Mouse (Mus musculus) neural tube, embryonic 15.5 days (tissue): Measurements from ENCODE around the gene Srarp. TPM values are rescaled to one million over a fixed set of nuclear protein-coding genes. Genes with fewer than 3 reads are reported as not detected.

ENCODE experiments used
- ATAC-seq: fragments of 200-750 bp; cut with Nextera tagmentation; 2 replicates; pipeline ENCODE4 v1.8.0; 2017; ENCODE audit warnings: mild to moderate bottlenecking, moderate TSS enrichment, moderate library complexity; ENCODE audit not compliant: low FRiP score
- H3K27ac ChIP-seq: fragments of 300-500 bp; sonication (generic); replicated peaks from 2 replicates; pipeline ENCODE4 v1.5.1; 2015; ENCODE audit warnings: mild to moderate bottlenecking, inconsistent platforms
- H3K27me3 ChIP-seq: fragments of 300-500 bp; sonication (generic); replicated peaks from 2 replicates; pipeline ENCODE4 v1.6.1; 2015; ENCODE audit warnings: inconsistent platforms
- H3K36me3 ChIP-seq: fragments of 300-500 bp; sonication (generic); 2 replicates; pipeline ENCODE4 v1.6.1; 2015; ENCODE audit warnings: inconsistent platforms
- H3K4me1 ChIP-seq: fragments of 300-500 bp; sonication (generic); 2 replicates; pipeline ENCODE4 v1.6.1; 2015; ENCODE audit warnings: inconsistent platforms
- H3K4me2 ChIP-seq: fragments of 300-500 bp; sonication (generic); 2 replicates; pipeline ENCODE4 v1.6.1; 2015; ENCODE audit warnings: inconsistent platforms, mild to moderate bottlenecking, moderate library complexity
- H3K4me3 ChIP-seq: fragments of 300-500 bp; sonication (generic); replicated peaks from 2 replicates; pipeline ENCODE4 v1.5.1; 2015; ENCODE audit warnings: mild to moderate bottlenecking, inconsistent platforms
- H3K9ac ChIP-seq: fragments of 300-500 bp; sonication (generic); replicated peaks from 2 replicates; pipeline ENCODE4 v1.6.1; 2015; ENCODE audit warnings: mild to moderate bottlenecking, inconsistent platforms
- H3K9me3 ChIP-seq: fragments of 300-500 bp; sonication (generic); replicated peaks from 2 replicates; pipeline ENCODE4 v1.6.1; 2016; ENCODE audit warnings: inconsistent platforms
- WGBS: fragments of 180-500 bp; shearing (Covaris S2); methylation state at CpG from one replicate; pipeline ENCODE4 v1.1.7; 2015; ENCODE audit warnings: mixed read lengths; 5-methylcytosine and 5-hydroxymethylcytosine counted together
- polyA plus RNA-seq: library from polyadenylated mRNA; unstranded; fragments of >200 nt; fragmentation: Nextera tagmentation; extraction: Ambion mirVana; gene quantifications from 2 replicates; pipeline ENCODE4 v1.2.1, GENCODE M21; 2015

Gene Srarp
- 0.27 and 0.58 TPM in 2 replicates for polyA plus RNA-seq

DNA sequence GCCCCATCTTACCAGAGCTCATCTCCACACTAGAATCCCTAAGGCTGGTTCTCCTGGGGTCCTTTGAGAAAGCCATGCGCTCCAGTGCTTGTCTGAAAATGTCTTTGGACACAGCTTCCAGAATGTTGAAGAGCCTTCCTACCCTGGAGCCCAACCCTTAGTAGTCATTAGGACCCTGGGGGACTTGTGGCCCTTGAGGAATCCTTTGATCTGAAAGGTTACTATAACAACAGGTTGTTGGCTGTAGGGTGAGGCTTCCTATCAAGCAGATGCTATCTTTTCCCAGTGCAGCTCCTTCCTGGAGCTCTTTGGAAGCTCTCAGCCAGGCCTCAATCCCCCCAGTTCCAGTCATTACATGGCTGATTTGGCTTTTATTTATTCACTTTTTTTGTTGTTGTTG, at the start of gene Srarp:
TSS of gene Srarp (minus strand) at position 132 of the 400 bp plus-strand sequence.
- 85% methylated on average over 1 of the region's 1 CpGs for WGBS
- H3K36me3 ChIP-seq, result no peaks in the 10 kb centered on the region
- H3K27me3 ChIP-seq, result no peaks in the 10 kb centered on the region
- no peak for ATAC-seq
- H3K27ac ChIP-seq, result no peak within 1 kb of the TSS
- H3K9ac ChIP-seq, result no peak within 1 kb of the TSS
- H3K4me2 ChIP-seq, result no peak within 1 kb of the TSS
- H3K9me3 ChIP-seq, result no peaks in the 10 kb centered on the region
- H3K4me1 ChIP-seq, result no peaks in the 10 kb centered on the region
- no peak within 1 kb of the TSS for H3K4me3 ChIP-seq

DNA sequence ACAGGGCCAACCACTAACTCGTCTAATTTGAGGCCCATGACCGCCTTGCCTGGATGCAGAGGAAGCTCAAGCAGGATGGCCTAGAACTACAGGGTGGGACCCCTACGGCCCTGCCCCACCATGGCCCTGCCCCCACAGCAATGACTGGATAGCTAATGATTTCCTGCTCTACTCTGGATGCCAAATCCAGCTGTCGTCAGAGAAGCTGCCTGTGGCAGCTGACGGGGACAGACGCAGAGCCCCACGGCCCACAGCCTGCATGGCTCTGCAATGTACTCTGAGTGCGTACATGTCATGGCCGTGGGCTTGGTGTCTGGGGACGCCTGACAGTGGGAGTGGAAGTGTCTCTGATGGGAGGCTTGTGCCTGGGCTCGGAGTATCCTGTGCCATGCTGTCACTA, 48.2 kb upstream of the Srarp start:
- H3K4me1 ChIP-seq, result no peaks in the 10 kb centered on the region
- H3K36me3 ChIP-seq, result peaks cover 93% of the 10 kb centered on the region
- H3K4me3 ChIP-seq, result no peak overlapping the region
- H3K9me3 ChIP-seq, result no peaks in the 10 kb centered on the region
- H3K9ac ChIP-seq, result no peak overlapping the region
- H3K27ac ChIP-seq, result no peak overlapping the region
- H3K4me2 ChIP-seq, result no peak overlapping the region
- WGBS, result 85% methylated on average over 11 of the region's 11 CpGs
- no peak for ATAC-seq
- H3K27me3 ChIP-seq, result no peaks in the 10 kb centered on the region

DNA sequence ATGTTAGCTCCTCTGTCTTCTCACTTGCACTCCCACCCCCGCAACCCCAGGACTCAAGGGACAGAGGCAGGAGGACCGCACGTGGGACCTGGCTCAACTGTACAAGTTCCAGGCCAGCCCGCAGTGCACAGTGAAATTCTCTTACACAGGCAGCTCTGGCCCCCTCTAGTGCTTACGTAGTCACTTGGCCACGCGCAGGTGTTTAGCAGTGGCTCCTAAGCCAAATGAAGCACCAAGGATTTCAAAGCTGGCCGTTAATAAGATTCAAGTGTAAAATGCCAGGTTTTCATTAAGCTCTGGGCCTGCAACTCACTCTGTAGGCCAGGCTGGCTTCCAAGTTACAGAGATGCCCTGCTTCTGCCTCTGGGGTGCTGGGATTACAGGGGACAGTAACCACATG, 43.5 kb upstream of the Srarp start:
- Histone ChIP-seq H3K27ac (no peak overlapping the region), H3K4me2 (no peak overlapping the region), H3K4me1 (peaks cover 12% of the 10 kb centered on the region; the same call in 1 of the 2 replicates), H3K4me3 (no peak overlapping the region), H3K27me3 (no peaks in the 10 kb centered on the region), H3K9me3 (no peaks in the 10 kb centered on the region), H3K36me3 (peaks cover 96% of the 10 kb centered on the region), H3K9ac (no peak overlapping the region)
- WGBS, result 87% methylated on average over 8 of the region's 8 CpGs
- ATAC-seq, result no peak

DNA sequence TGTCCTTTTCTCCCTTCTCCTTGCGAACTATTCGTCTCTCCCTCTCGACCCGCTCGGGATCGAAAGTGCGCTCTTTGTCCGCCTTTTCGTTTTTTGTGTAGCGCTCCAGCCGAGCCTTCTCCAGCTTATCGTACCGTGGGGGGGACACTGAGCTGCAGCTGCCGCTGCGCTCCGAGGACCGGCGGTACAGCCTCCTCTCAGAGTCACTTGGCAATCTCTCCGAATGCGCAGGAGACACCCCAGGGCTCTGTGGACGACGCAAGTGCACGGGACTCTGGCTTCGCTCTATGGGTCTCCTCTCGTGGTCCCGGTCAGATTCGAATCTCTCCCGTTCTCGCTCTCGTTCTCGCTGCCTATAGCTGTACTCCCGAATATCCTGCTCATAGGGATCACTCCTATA, 42.9 kb upstream of the Srarp start:
- WGBS, result 93% methylated on average over 32 of the region's 32 CpGs
- H3K9ac ChIP-seq, result no peak overlapping the region
- peak overlapping the region; percentile 76 for H3K27ac ChIP-seq
- ATAC-seq, result no peak
- H3K36me3 ChIP-seq, result peaks cover 96% of the 10 kb centered on the region
- no peak overlapping the region for H3K4me2 ChIP-seq
- H3K27me3 ChIP-seq, result no peaks in the 10 kb centered on the region
- H3K4me1 ChIP-seq, result peaks cover 12% of the 10 kb centered on the region; the same call in 1 of the 2 replicates
- H3K4me3 ChIP-seq, result no peak overlapping the region
- H3K9me3 ChIP-seq, result no peaks in the 10 kb centered on the region

DNA sequence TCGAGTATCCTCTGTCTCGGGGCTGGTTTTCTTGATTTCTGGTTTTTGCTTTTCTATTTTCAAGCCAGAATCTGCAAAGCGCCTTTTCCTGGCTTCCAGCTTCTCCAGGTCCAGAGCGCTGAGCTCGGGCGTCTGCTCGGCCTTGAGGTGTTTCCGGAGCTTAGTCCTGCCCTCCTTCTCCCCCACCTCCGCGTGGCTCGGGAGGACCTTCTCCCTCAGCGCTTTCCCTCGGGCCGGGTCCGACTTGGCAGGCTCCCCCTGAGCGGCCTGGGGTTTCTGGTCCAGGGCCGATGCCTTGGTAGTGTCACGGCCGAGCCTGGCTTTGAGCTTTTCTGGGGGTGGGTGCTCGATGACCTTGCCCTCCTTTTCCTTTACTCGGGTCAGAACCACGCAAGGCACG, 42.3 kb upstream of the Srarp start:
- Histone ChIP-seq H3K4me2 (no peak overlapping the region), H3K9me3 (no peaks in the 10 kb centered on the region), H3K27me3 (no peaks in the 10 kb centered on the region), H3K9ac (no peak overlapping the region), H3K36me3 (peaks cover 96% of the 10 kb centered on the region), H3K27ac (peak overlapping the region; percentile 76), H3K4me1 (peaks cover 12% of the 10 kb centered on the region; the same call in 1 of the 2 replicates), H3K4me3 (no peak overlapping the region)
- WGBS, result 87% methylated on average over 23 of the region's 23 CpGs
- ATAC-seq, result no peak

DNA sequence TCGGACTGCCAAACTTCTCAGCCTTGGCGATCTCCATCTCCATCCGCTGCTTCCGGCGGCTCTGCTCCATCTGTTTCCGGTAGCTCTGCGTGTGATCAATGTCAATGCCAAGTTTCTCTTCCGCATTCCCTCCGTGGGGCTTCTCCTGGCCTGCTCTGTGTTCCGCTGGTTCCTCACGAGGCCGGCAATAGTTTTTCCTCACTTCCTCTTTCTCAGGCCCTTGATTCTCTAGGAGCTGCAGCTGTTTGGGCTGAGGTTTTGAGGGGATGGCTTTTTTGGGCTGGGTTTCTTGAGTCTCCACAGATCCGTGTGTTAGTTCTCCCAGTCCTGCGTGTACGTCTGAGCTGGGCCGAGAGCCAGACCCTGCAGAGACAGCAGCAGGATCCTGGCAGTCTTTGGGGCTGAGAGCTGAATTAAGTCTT, 41.8 kb upstream of the Srarp start:
- Histone ChIP-seq H3K4me3 (no peak overlapping the region), H3K4me1 (peaks cover 12% of the 10 kb centered on the region; the same call in 1 of the 2 replicates), H3K9ac (no peak overlapping the region), H3K27ac (peak overlapping the region; percentile 76), H3K9me3 (no peaks in the 10 kb centered on the region), H3K27me3 (no peaks in the 10 kb centered on the region), H3K36me3 (peaks cover 96% of the 10 kb centered on the region), H3K4me2 (no peak overlapping the region)
- WGBS, result 74% methylated on average over 16 of the region's 16 CpGs
- ATAC-seq, result no peak

DNA sequence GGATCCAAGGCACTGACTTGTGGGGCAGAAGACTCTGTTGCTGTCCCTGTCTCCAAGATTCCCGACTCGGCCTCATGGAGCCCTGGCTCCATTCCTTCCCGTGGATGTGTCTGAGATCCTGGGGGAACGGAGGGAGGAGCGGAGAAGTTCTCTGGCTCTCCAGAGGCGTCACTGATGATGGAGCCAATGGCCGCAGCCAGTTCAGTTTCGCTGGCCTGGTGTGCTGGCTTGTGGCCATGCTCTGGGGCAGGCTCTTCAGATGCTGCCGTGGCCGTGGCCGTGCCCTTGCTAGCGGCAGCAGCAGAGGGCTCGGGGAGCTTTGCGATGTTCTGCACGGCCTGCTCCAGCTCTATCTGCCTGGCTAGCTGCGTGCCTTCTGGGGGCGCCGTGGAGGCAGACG, 38.5 kb upstream of the Srarp start:
- Histone ChIP-seq H3K9ac (no peak overlapping the region), H3K9me3 (no peaks in the 10 kb centered on the region), H3K27ac (no peak overlapping the region), H3K4me2 (no peak overlapping the region), H3K4me1 (peaks cover 12% of the 10 kb centered on the region; the same call in 1 of the 2 replicates), H3K27me3 (no peaks in the 10 kb centered on the region), H3K4me3 (no peak overlapping the region), H3K36me3 (peaks cover 99% of the 10 kb centered on the region)
- WGBS, result 90% methylated on average over 19 of the region's 19 CpGs
- ATAC-seq, result no peak

DNA sequence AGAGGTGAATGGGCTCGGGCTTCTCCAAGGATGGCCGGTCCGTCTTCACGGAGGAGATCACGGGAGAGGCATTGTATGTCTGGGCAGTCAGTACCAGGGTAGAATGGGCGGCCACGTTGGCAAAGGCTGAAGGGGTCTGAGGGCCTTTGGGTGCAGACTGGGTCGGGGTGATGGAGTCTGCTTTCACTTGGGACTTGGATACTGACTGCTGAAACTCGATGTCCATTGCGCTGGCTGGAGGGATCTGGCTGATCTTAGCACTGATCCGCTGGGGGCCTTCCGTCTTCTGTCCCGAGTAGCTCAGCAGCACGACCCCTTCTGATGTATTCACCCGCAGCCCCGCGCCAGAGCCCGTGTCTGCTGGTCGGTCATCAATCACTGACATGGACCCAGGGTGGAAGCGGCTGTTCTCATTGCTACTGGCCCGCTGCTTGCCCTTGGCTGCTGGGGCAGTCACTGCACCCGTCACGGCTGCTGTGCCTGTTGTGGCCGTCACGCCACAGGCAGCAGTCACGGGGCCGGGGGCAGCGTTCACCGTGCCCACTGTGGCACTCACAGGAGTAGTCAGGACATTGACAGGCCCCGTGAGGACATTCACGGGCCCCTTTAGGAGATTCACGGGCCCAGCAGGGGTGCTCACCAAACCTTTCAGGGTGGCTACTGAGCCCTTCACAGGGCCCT, 36.9 kb upstream of the Srarp start:
- 66% methylated on average over 32 of the region's 32 CpGs for WGBS
- no peaks in the 10 kb centered on the region for H3K9me3 ChIP-seq
- H3K4me3 ChIP-seq, result no peak overlapping the region
- no peak for ATAC-seq
- peaks cover 4% of the 10 kb centered on the region; the same call in 1 of the 2 replicates for H3K4me1 ChIP-seq
- no peaks in the 10 kb centered on the region for H3K27me3 ChIP-seq
- H3K36me3 ChIP-seq, result peaks cover 96% of the 10 kb centered on the region
- H3K27ac ChIP-seq, result no peak overlapping the region
- no peak overlapping the region for H3K4me2 ChIP-seq
- no peak overlapping the region for H3K9ac ChIP-seq

DNA sequence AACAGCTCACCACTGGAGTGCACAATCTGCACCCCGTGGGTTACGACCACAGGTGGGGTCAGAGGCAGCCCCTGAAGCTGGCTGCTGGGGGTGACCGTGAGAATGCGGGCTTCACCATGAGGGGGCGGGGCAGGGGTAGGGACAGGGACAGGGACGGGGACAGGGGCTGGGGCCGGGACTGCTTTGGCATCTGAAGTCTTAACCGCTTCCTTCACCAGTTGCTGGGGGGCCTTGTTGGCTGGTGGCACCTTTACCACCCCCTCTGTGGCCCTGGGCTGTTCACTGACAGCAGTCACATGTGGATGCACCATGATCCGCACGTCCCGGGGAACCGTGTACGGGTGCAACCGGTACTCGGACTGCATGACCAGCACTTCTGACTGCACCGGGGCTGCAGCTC, 35.6 kb upstream of the Srarp start:
- WGBS, result 97% methylated on average over 16 of the region's 16 CpGs
- Histone ChIP-seq H3K27ac (no peak overlapping the region), H3K4me1 (no peaks in the 10 kb centered on the region), H3K27me3 (no peaks in the 10 kb centered on the region), H3K9ac (no peak overlapping the region), H3K36me3 (peaks cover 96% of the 10 kb centered on the region), H3K9me3 (no peaks in the 10 kb centered on the region), H3K4me2 (no peak overlapping the region), H3K4me3 (no peak overlapping the region)
- no peak for ATAC-seq

DNA sequence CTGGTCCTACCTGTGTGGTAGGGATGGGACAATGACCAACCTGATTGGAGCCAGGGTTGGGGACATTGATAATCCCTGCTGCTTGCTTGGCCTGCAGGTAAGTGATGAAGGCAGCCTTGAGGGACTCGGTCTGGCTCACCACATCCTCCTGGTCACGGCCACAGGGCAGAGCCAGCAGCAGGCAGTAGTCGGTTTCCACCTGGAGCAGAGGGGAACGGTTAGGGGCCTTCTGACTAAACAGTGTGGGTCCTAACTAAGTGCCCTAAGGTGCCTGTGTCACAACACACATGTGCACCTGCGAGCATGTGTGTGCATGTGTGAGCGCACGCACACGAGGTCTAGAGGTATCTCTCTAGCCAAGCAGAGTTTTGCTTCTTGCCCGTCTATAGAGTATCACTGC, 33.4 kb upstream of the Srarp start:
- H3K27ac ChIP-seq, result no peak overlapping the region
- no peak overlapping the region for H3K9ac ChIP-seq
- ATAC-seq, result no peak
- H3K36me3 ChIP-seq, result peaks cover 96% of the 10 kb centered on the region
- WGBS, result 92% methylated on average over 9 of the region's 9 CpGs
- no peaks in the 10 kb centered on the region for H3K27me3 ChIP-seq
- H3K4me1 ChIP-seq, result no peaks in the 10 kb centered on the region
- no peak overlapping the region for H3K4me2 ChIP-seq
- no peaks in the 10 kb centered on the region for H3K9me3 ChIP-seq
- H3K4me3 ChIP-seq, result no peak overlapping the region

DNA sequence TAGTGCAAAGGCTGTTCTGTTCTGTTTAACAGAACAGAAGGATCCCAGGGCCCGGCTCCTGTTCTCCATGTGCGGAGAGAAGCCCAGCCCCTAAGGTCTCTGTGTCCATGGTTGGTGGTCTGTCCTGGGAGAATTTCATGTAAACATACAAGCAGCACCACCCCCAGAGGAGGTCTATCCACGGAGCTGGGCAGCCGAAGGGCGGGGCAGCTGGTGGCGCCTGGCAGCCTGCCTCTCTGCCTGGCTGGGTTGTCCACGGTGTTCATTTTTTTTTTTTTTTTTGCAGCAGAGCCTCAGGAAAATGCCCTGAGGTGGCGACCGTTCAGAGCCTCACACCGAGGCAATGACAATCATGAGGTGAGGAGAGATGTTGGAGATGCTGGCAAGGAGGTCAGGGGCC, 32.7 kb upstream of the Srarp start:
- H3K27ac ChIP-seq, result no peak overlapping the region
- peaks cover 96% of the 10 kb centered on the region for H3K36me3 ChIP-seq
- H3K27me3 ChIP-seq, result no peaks in the 10 kb centered on the region
- no peak for ATAC-seq
- H3K4me3 ChIP-seq, result no peak overlapping the region
- no peak overlapping the region for H3K4me2 ChIP-seq
- whole genome bisulfite sequencing, result 64% methylated on average over 10 of the region's 10 CpGs
- H3K9ac ChIP-seq, result no peak overlapping the region
- H3K4me1 ChIP-seq, result no peaks in the 10 kb centered on the region
- H3K9me3 ChIP-seq, result no peaks in the 10 kb centered on the region

DNA sequence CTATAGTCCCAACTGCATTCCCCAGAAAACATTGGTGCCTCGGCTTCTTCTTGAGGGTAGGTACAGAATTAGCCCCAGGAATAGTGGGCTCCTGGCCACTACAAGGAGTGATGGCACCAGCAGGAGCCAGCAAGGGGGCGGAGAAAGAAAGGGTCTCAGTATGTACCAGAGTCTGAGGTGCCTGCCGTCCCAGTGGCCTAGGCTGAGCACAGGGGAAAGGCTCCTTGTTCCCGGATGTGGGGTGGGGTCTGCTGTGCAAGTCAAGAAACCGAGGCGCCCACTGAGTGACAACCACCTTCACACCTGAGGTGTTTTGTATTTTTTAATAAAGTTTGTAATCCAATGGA, 31.6 kb upstream of the Srarp start:
- Histone ChIP-seq H3K27me3 (no peaks in the 10 kb centered on the region), H3K9ac (no peak overlapping the region), H3K4me2 (no peak overlapping the region), H3K9me3 (no peaks in the 10 kb centered on the region), H3K4me1 (no peaks in the 10 kb centered on the region), H3K4me3 (no peak overlapping the region), H3K36me3 (peaks cover 96% of the 10 kb centered on the region), H3K27ac (no peak overlapping the region)
- 84% methylated on average over 6 of the region's 6 CpGs for WGBS
- ATAC-seq, result no peak
